Mouse (Mus musculus): ENCODE results near the gene Bckdhb.

GRCm38 (mm10) chr9:84011146-84011545, 86.2 kb downstream of the Bckdhb start:
- TF ChIP-seq POLR2A (IDR thresholded peaks at IDR 0.05; ENCODE audit: low read depth, low read length) (no peak), CTCF (IDR thresholded peaks at IDR 0.05; ENCODE audit: extremely low read depth, insufficient read depth, insufficient read length, insufficient replicate concordance) (no peak)

Data from spleen, adult 2 months (tissue).